Mouse (Mus musculus): Measurements from ENCODE around the gene Duoxa2.

GRCm38 (mm10) chr2:122298096-122298499 is 602 bp upstream of the Duoxa2 start, which contains the start of gene Duox2:
- TF ChIP-seq CTCF (IDR thresholded peaks at IDR 0.05; ENCODE audit: extremely low read depth, insufficient read length, insufficient replicate concordance, low read depth, low read length) = no peak
- no peak for TF ChIP-seq POLR2A (IDR thresholded peaks at IDR 0.05; ENCODE audit: low read depth, low read length)
